Mouse (Mus musculus) embryonic facial prominence, embryonic 14.5 days (tissue): Measurements from ENCODE around the gene Ica1. TPM values are rescaled to one million over a fixed set of nuclear protein-coding genes. Genes with fewer than 3 reads are reported as not detected.
A peak's percentile ranks its signal among the peaks of the same experiment; 100 is the strongest.

Experiments used
- ATAC-seq: fragments of 200-750 bp; cut with Nextera tagmentation; 2 replicates; pipeline ENCODE4 v1.8.0; 2017; ENCODE audit warnings: low read depth, moderate number of reproducible peaks, moderate TSS enrichment
- DNase-seq: peaks from one replicate; pipeline ENCODE4 v3.0.0-alpha.2; 2015; ENCODE audit warnings: low spot score
- H3K27ac ChIP-seq: fragments of 300-500 bp; sonication (generic); replicated peaks from 2 replicates; pipeline ENCODE4 v1.5.1; 2014; ENCODE audit warnings: low read depth, mild to moderate bottlenecking, low read length, moderate library complexity
- H3K27me3 ChIP-seq: fragments of 300-500 bp; sonication (generic); replicated peaks from 2 replicates; pipeline ENCODE4 v1.6.1; 2014; ENCODE audit warnings: low read length; ENCODE audit not compliant: control insufficient read depth, insufficient read depth
- H3K36me3 ChIP-seq: fragments of 300-500 bp; sonication (generic); 2 replicates; pipeline ENCODE4 v1.6.1; 2014; ENCODE audit warnings: low read length, mixed read lengths; ENCODE audit not compliant: control insufficient read depth, insufficient read depth
- H3K4me1 ChIP-seq: fragments of 300-500 bp; sonication (generic); 2 replicates; pipeline ENCODE4 v1.6.1; 2014; ENCODE audit warnings: antibody characterized with exemption, low read length; ENCODE audit not compliant: control insufficient read depth, insufficient read depth
- H3K4me2 ChIP-seq: fragments of 300-500 bp; sonication (generic); 2 replicates; pipeline ENCODE4 v1.6.1; 2014; ENCODE audit warnings: low read depth, mild to moderate bottlenecking, low read length, moderate library complexity, mixed read lengths
- H3K4me3 ChIP-seq: fragments of 300-500 bp; sonication (generic); 2 replicates; pipeline ENCODE4 v1.5.1; 2014; ENCODE audit warnings: low read depth, mild to moderate bottlenecking, low read length
- H3K9ac ChIP-seq: fragments of 300-500 bp; sonication (generic); 2 replicates; pipeline ENCODE4 v1.6.1; 2014; ENCODE audit warnings: low read depth, mild to moderate bottlenecking, low read length, moderate library complexity, mixed read lengths
- H3K9me3 ChIP-seq: fragments of 300-500 bp; sonication (generic); 2 replicates; pipeline ENCODE4 v1.6.1; 2016; ENCODE audit warnings: low read length; ENCODE audit not compliant: control insufficient read depth
- WGBS: fragments of 180-500 bp; shearing (Covaris S2); extraction: QIAGEN DNeasy Blood & Tissue Kit; methylation state at CpG from one replicate; pipeline ENCODE4 v1.1.7; 2014; 5-methylcytosine and 5-hydroxymethylcytosine counted together
- polyA plus RNA-seq: library from polyadenylated mRNA; unstranded; fragments of >200 nt; fragmentation: Nextera tagmentation; extraction: Ambion mirVana; gene quantifications from 2 replicates; pipeline ENCODE4 v1.2.1, GENCODE M21; 2014

The Ica1 gene
- polyA plus RNA-seq, 1 experiment from 2014 or later: 16.1 TPM

DNA sequence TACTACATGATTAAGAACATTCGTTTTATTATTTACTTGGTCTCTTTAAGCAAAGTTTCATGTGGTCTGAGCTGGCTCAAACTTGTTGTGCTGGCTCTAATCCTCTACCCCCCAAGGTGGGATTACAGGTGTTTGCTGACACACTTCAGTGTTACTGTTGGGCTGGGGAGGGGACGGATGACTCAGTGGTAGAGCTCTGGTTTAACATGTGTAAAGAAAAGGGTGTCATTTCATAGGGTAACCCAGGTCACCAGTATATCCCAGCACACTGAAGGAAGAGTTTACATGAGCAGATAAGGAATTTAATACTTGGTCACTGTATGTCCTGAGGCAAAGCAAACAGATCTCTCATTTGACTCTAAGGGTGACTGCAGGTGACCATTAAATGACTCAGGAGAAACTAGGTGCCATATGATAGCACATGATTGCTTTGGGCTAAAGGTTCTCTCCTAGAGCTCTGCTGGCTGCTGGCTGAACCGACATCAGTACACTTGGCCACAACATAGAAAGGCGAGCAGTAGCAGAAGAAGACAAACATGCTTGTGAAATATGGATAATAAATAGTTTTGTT lies 128.9 kb downstream of the Ica1 start:
- Histone ChIP-seq H3K4me1 (0 out of 2 replicates have a peak, but pooled peaks cover 4% of the 10 kb centered on the region), H3K4me2 (no peak overlapping the region), H3K9ac (no peak overlapping the region), H3K9me3 (no peaks in the 10 kb centered on the region), H3K27me3 (no peaks in the 10 kb centered on the region), H3K27ac (no peak overlapping the region), H3K36me3 (no peaks in the 10 kb centered on the region), H3K4me3 (no peak overlapping the region)
- ATAC-seq (0 out of 2 replicates have a peak, but pooled peaks have one; percentile 24), DNase-seq (no peak)
- 55% methylated on average over 4 of the region's 4 CpGs for WGBS

DNA sequence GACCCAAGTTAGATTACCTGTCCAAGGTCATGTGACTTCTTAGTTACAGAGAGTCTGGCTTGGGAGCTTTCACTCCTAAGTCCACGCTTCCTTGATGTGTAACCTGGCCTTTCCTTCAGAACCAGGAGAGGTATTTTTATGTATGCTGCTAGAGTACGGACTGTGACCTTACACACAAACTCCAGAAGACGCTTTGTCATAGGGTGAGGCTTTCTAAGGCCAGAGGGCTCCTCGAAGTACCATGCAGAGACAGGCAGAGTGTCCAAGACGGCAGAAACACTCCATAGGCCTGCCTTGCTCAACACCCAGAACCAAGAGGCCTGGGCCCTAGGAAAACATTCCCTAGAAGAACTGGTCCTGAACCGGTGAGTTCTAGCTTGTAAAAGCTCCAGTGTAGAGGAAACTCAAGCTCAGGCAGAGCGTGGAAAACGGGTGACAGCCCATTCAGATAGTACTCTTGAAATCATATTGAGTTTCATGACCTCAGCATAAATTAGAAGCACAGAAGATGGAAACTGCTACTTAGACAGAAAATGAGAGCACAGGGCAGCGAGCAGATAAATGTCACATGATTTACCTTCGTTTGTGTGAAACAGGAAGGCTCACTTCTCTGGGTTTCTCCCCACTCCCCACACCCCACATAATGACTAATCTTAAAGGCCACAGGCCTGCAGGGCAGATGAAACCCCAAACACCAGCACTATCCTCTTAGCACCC lies 129.9 kb downstream of the Ica1 start:
- DNase-seq: no peak
- Histone ChIP-seq H3K9ac (no peak overlapping the region), H3K4me3 (no peak overlapping the region), H3K4me2 (no peak overlapping the region), H3K36me3 (no peaks in the 10 kb centered on the region), H3K4me1 (0 out of 2 replicates have a peak, but pooled peaks cover 4% of the 10 kb centered on the region), H3K9me3 (no peaks in the 10 kb centered on the region), H3K27ac (no peak overlapping the region), H3K27me3 (no peaks in the 10 kb centered on the region)
- 65% methylated on average over 10 of the region's 10 CpGs for WGBS
- ATAC-seq: 0 out of 2 replicates have a peak, but pooled peaks have one; percentile 13

DNA sequence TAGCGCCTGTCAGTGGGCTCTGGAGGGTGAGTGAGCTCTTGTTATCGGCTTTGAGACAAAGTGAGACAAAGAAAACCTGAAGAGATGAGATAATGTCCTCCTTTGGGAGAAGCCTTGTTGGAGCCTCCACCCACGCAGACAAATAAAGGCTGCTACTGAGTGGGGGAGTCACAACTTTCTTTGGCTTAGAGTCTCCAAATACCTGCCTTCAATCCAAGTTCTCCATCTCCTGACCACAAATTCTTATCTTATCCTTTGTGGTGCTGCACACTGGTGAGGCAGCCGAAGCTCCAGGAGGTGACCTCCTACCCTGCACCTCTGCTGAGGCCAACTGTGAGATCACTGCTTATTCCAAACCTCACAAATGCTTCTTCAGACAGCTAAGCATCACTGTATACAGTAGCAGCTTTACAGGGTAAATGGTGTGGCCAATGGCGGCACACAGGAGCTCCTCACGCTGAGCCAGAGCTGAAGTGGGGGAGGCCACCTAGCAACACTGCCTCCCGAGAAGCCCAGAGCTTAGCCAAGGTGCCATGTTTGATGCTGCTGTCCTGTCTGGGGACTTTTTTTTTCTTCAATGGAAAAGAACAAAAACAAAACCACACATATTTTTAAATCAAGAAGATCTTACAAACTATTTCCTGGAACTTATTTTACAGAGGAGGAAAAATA lies 130.6 kb downstream of the Ica1 start:
- DNase-seq (no peak), ATAC-seq (no peak)

DNA sequence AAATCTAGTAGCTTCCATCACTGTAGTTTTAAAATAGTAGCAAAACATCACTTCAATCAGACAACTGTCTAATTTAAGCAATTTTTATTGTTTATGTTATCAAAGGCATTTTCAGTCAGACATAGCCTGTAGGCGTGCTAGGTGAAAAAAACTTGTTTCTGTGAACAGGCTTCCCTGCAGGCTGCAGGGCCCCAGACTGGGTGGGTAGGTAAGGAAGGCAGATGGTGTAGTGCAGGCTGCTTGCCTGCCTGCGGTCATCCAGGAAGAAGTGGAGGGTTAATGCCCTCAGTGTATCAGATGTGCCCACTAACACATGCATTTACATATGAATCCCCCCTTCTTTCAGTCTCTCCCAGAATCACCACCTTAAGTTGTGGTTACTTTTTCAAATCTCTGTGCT lies 132.6 kb downstream of the Ica1 start:
- DNase-seq (no peak), ATAC-seq (no peak)
- WGBS: 50% methylated on average over 2 of the region's 2 CpGs
- Histone ChIP-seq H3K4me3 (no peak overlapping the region), H3K27me3 (no peaks in the 10 kb centered on the region), H3K4me2 (no peak overlapping the region), H3K4me1 (0 out of 2 replicates have a peak, but pooled peaks cover 4% of the 10 kb centered on the region), H3K27ac (no peak overlapping the region), H3K9me3 (no peaks in the 10 kb centered on the region), H3K9ac (no peak overlapping the region), H3K36me3 (no peaks in the 10 kb centered on the region)

More for the DNA sequence above, 130.6 kb downstream of the Ica1 start:
- Histone ChIP-seq H3K27me3 (no peaks in the 10 kb centered on the region), H3K27ac (no peak overlapping the region), H3K9ac (no peak overlapping the region), H3K4me1 (0 out of 2 replicates have a peak, but pooled peaks cover 4% of the 10 kb centered on the region), H3K4me2 (no peak overlapping the region), H3K4me3 (no peak overlapping the region), H3K36me3 (no peaks in the 10 kb centered on the region), H3K9me3 (no peaks in the 10 kb centered on the region)
- 78% methylated on average over 7 of the region's 7 CpGs for WGBS

DNA sequence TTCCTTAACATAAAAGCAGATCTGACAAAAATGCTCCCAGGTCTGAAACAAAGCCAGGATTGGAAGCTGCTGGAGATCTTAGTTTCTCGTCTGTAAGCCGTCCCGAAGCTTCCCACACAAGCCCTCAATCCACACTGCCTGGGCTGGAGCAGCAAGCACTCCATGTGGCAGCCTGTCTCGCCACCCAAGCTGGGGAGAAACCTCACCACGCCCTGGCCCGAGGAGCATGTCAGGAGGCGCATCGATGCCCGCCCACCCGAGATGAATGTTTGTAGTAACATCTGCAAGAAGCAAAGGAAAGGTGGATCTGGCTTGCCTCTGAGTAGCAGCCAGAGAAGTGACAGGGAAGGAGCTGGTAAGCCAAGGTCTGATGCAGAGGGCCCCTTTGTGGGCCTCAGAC lies 133.6 kb downstream of the Ica1 start:
- H3K9me3 ChIP-seq: no peaks in the 10 kb centered on the region
- no peaks in the 10 kb centered on the region for H3K27me3 ChIP-seq
- 0 out of 2 replicates have a peak, but pooled peaks cover 4% of the 10 kb centered on the region for H3K4me1 ChIP-seq
- no peaks in the 10 kb centered on the region for H3K36me3 ChIP-seq
- no peak overlapping the region for H3K4me3 ChIP-seq
- DNase-seq (peak; percentile 56), ATAC-seq (no peak)
- H3K27ac ChIP-seq: peak overlapping the region; percentile 58; the same call in 1 of the 2 replicates
- no peak overlapping the region for H3K4me2 ChIP-seq
- WGBS: 69% methylated on average over 10 of the region's 10 CpGs
- no peak overlapping the region for H3K9ac ChIP-seq

DNA sequence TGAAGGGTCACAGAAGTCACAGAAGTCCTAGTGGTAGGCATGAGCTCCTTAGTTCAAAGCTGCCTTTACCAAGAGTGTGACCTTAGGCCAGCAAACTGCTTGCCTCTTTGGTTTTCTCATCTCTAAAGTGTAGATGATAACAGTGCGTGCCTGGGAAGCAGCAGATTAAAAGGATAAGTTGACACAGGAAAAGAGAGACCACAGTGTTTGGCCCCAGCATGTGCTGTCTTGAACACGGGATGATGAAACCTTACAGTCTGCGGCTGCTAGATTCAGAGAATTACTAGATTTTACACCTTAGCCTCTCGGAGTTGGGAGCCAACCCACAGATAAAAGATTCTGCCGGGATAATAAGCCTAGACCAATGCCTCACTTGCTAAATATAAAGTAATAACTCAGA lies 137.4 kb downstream of the Ica1 start:
- no peak overlapping the region for H3K4me2 ChIP-seq

DNA sequence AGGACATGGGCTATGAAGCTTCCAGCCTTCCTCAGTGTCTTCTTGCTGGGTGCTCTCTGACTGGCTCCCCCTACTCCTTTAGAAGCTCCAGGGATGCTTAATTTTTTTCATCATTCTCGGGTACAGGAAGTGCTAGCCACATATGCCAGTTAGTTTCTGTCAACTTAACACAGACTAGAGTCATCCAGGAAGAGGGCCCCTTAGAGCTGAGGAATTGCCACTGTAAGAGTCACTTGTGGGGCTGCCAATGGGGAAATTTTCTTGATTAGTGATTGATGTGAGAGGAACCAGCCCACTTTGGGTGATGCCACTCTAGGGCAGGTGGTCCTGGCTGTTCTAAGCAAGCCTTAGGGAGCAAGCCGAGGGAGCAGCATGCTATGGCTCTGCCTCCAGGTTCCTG lies 138.8 kb downstream of the Ica1 start:
- Histone ChIP-seq H3K27ac (no peak overlapping the region), H3K27me3 (no peaks in the 10 kb centered on the region), H3K9me3 (no peaks in the 10 kb centered on the region), H3K36me3 (no peaks in the 10 kb centered on the region), H3K4me3 (no peak overlapping the region), H3K4me1 (no peaks in the 10 kb centered on the region), H3K9ac (no peak overlapping the region), H3K4me2 (no peak overlapping the region)
- DNase-seq (no peak), ATAC-seq (no peak)
- WGBS: 80% methylated on average over 2 of the region's 2 CpGs

More for the DNA sequence above, 137.4 kb downstream of the Ica1 start:
- WGBS: 82% methylated on average over 5 of the region's 5 CpGs
- H3K4me1 ChIP-seq: 0 out of 2 replicates have a peak, but pooled peaks cover 4% of the 10 kb centered on the region
- ATAC-seq (no peak), DNase-seq (no peak)
- H3K27me3 ChIP-seq: no peaks in the 10 kb centered on the region
- H3K9ac ChIP-seq: no peak overlapping the region
- no peaks in the 10 kb centered on the region for H3K9me3 ChIP-seq
- H3K4me3 ChIP-seq: no peak overlapping the region
- H3K27ac ChIP-seq: no peak overlapping the region
- no peaks in the 10 kb centered on the region for H3K36me3 ChIP-seq

DNA sequence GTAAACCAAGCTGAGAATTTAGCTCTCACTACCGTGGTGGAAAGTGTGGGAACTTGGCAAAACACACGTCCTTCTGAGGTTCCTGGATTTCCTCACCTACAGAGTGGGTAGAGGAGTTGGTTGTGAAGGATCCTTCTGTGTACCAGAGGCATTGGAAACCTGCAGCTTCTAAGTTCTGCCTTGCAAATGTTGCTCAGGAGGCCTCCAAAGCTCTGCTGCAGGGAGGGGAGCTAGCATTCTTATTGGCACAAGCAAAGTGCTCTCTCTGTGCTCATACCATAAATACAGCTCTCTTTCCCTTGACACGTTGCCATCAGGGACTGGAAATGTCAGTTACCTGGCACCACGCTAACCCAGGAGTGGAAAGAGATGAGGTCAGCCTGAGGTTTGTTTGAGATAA lies 139.4 kb downstream of the Ica1 start:
- Histone ChIP-seq H3K9me3 (no peaks in the 10 kb centered on the region), H3K4me3 (no peak overlapping the region), H3K27me3 (no peaks in the 10 kb centered on the region), H3K4me1 (no peaks in the 10 kb centered on the region), H3K4me2 (no peak overlapping the region), H3K27ac (no peak overlapping the region), H3K9ac (no peak overlapping the region), H3K36me3 (no peaks in the 10 kb centered on the region)
- WGBS: 73% methylated on average over 4 of the region's 4 CpGs
- DNase-seq (peak; percentile 12), ATAC-seq (no peak)
